Mouse (Mus musculus) urinary bladder, postnatal 0 days (tissue): ENCODE results near the gene Ccdc86. TPM values are rescaled to one million over a fixed set of nuclear protein-coding genes. Genes with fewer than 3 reads are reported as not detected.

Source experiments
- polyA plus RNA-seq: library from polyadenylated mRNA; unstranded; fragments of >200 nt; fragmentation: Nextera tagmentation; extraction: Ambion mirVana; gene quantifications from 2 replicates; pipeline ENCODE4 v1.2.1, GENCODE M21; 2015

Ccdc86 gene
- 20.8 and 21.6 TPM in 2 replicates for polyA plus RNA-seq

DNA sequence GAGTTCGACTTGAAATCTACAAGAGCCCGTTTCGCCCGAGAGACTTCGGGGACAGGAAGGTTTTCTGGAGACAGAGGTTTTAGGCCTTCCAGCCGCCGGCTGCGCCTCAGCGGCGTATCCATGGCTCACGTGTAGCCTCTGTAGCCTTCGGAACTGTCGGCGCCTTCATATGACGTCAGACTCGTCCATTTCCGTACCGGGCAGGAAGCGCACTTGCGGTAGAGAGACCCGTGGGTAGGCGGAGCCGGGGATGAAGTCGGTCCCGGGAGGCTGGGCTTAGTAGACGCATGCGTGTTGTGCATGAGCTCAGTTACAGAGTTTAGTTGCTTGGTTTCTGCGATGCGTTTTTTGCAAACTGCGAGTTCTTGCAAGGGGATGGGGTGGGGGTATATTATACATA is at the start of gene Ccdc86:
Ccdc86 (minus strand) TSS at position 155 of the 400 bp plus-strand sequence.

DNA sequence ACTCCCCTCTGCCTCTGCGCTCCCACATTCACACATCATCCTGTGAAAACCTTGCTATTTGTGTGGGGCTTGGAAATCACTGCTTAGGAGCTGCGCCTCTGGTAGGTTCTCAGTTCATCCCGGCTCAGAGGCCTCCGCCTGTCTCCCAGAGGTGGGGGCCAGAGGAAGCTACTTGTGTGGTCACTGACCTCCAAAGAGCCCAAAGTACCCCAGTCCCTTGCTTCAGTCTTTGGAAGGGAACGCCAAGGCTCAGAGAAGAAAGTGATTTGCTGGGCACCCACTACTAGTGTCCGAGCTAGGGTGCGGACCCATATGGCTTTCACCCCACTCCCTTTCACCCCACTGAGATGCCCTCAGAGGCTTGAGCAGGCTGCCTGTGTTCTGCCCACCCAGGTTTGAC is 44.1 kb upstream of the Ccdc86 start, which contains the start of gene Ms4a15:
Ms4a15 (minus strand) TSS at position 101 of the 400 bp plus-strand sequence.

DNA sequence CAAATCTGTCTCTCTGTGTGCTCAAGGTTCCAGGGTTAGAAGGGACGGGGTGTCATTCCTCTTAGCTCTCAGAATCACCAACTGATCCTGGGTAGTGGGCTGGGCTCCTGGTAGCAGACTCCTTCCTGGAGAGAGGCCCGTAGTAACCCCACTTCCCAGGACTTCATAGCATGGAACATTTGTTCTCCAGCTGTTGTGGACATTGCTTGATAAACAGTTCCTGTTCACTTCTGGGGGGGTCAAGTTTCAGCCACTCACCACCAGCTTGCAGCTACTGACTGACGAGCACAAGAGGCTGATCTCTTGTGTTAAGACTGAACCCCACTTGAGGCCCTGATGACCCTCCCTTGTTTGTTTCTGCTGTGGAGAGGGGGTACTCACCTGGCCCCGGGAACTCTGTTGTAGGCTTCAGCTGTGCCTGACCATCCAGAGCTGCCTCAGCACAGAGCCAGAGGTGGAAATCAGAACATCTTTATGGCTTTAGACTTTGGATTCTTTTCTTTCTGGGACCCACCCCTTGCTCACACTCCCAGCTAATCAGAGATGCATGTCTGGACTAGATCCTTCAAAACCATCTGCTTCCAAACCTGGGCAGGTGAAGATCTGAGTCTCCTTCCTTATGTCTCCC is 25.3 kb upstream of the Ccdc86 start, which contains the start of gene Ms4a10:
Ms4a10 (minus strand) TSS at position 433 of the 628 bp plus-strand sequence.

DNA sequence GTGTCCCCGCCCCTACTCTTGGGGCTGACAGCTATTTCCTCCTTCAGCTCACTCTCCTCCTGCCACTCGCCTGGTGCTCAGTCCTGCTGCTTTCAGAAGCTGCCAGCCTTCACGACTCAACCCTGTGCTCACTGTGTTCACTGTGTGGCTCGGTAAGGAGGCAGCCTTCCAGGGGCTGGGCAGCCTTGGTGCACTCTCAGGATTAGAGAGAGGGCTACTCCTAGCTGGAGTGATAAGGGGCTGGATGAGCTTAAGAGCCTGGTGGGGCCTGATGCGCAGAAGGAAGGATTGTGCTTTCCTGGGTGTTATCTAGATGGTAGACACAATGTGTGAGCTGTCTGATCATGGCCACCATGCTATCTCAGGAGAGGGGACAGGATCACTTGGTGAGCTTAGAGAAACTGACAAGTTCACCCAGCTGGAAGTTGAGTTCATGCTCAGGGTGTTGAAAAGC is 11.9 kb downstream of the Ccdc86 start, which contains the start of gene Ptgdr2:
Ptgdr2 (plus strand) TSS at position 51 of the 454 bp plus-strand sequence.

DNA sequence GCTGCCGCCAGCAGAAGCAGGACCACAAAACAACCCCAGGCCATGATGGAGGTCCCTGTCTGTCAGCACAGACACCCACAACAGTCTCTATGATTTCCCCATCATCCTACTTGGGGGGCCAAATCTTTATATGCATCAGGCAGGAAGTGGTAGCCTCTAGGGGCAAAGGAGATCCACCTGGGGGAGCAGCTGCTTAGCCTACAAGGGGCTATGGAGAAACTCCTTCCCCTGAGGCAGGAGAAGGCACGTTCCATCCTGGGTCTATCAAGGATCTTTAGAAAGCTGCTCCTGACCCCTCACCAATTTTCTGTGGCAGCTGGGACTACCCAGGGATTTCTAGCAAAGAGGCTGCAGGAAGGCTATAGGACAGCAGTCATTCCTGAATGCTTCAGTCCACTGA is 28.5 kb downstream of the Ccdc86 start, which contains the start of gene Zp1:
Zp1 (minus strand) TSS at position 101 of the 400 bp plus-strand sequence.

DNA sequence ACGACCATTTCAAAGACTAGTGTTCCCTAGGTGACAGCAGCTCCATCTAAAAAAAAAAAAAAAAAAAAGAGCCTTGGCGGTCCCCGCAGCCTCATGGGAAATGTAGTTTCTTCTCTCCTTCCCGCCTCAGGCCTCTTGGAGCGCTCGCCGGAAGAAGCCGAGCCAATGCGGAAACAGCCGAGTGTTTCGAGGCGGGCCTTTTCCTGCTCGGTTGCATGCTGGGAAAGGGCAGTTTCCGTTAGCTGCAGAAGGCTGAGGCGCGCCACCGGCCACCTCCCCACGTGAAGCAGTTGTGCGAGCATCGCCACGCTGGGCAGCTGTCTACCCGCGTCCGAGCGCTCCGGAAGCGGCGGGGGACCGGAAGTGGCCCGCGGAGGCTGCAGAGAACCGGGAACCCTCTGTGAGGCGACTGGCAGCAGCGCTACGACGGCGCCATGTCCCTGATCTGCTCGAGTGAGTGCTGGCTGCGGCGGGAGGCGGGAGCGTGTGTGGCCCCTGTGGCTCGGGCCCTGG is 54.0 kb downstream of the Ccdc86 start, which contains the start of gene Prpf19:
Prpf19 (plus strand) TSS at position 216 of the 513 bp plus-strand sequence.

Other genes with a start within 250 kb of the Ccdc86 start
- gene Cd5, start 210.3 kb downstream of the Ccdc86 start, polyA plus RNA-seq = not detected in 2 replicates
- not detected in 2 replicates for gene Cd6, start 119.2 kb downstream of the Ccdc86 start, polyA plus RNA-seq
- 0.96 and 3.0 TPM in 2 replicates for gene Slc15a3, start 109.5 kb downstream of the Ccdc86 start, polyA plus RNA-seq
- gene Tmem132a, start 79.3 kb downstream of the Ccdc86 start, polyA plus RNA-seq = 11.1 and 12.4 TPM in 2 replicates
- gene Tmem109, start 67.3 kb downstream of the Ccdc86 start, polyA plus RNA-seq = 119 and 130 TPM in 2 replicates
- 17.2 and 19.5 TPM in 2 replicates for gene Prpf19, start 54.0 kb downstream of the Ccdc86 start, polyA plus RNA-seq
- 0.24 and 0.46 TPM in 2 replicates for gene Zp1, start 28.6 kb downstream of the Ccdc86 start, polyA plus RNA-seq
- gene Ptgdr2, start 12.1 kb downstream of the Ccdc86 start, polyA plus RNA-seq = 0.11 TPM in 1 of 2 replicates, not detected in the other
- 0.17 and 0.27 TPM in 2 replicates for gene Ms4a10, start 25.4 kb upstream of the Ccdc86 start, polyA plus RNA-seq
- not detected in 2 replicates for gene Ms4a15, start 44.0 kb upstream of the Ccdc86 start, polyA plus RNA-seq
- not detected in 2 replicates for gene Ms4a18, start 68.8 kb upstream of the Ccdc86 start, polyA plus RNA-seq
- 0.87 and 8.1 TPM in 2 replicates for gene Ms4a8a, start 131.8 kb upstream of the Ccdc86 start, polyA plus RNA-seq
- gene 1700017D01Rik, start 181.6 kb upstream of the Ccdc86 start, polyA plus RNA-seq = not detected in 2 replicates
- gene 1700025F22Rik, start 216.1 kb upstream of the Ccdc86 start, polyA plus RNA-seq = not detected in 2 replicates
- not detected in 2 replicates for gene Ms4a13, start 247.5 kb upstream of the Ccdc86 start, polyA plus RNA-seq